Mouse (Mus musculus): ENCODE results near the gene Tpst2. TPM values are rescaled to one million over a fixed set of nuclear protein-coding genes. Genes with fewer than 3 reads are reported as not detected.

Tpst2 gene
- polyA plus RNA-seq, 1 experiment from 2014 or later, result 28.4 TPM

DNA sequence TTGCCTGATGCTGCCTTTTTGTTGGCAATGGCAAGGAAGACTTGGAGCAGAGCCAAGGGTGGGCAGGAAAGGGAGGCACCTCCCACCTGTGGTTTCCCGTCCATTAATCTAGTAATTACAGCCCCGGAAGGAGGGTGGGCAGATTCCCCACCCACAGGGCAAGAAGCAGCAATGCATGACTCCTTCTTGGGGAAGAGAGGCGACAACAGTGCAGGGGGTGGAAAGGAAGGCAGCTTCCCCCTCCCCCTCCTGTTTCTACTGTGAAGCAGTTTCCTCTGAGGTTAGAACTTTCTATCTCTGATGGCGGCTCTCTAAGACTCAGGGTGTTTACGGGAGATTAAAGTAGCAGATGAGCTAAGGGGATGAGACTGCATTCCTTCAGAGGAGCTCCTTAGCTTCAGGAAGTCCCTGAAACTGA, 34.1 kb upstream of the Tpst2 start:
- no peak for ATAC-seq
- Histone ChIP-seq H3K4me1 (peaks cover 35% of the 10 kb centered on the region), H3K4me3 (no peak overlapping the region), H3K9ac (no peak overlapping the region), H3K27me3 (0 out of 2 replicates have a peak, but pooled peaks cover 2% of the 10 kb centered on the region), H3K4me2 (no peak overlapping the region), H3K36me3 (ENCODE audit: poor library complexity, severe bottlenecking) (no peaks in the 10 kb centered on the region), H3K27ac (no peak overlapping the region), H3K9me3 (replicated peaks) (no peaks in the 10 kb centered on the region)
- WGBS, result 55% methylated on average over 5 of the region's 5 CpGs

DNA sequence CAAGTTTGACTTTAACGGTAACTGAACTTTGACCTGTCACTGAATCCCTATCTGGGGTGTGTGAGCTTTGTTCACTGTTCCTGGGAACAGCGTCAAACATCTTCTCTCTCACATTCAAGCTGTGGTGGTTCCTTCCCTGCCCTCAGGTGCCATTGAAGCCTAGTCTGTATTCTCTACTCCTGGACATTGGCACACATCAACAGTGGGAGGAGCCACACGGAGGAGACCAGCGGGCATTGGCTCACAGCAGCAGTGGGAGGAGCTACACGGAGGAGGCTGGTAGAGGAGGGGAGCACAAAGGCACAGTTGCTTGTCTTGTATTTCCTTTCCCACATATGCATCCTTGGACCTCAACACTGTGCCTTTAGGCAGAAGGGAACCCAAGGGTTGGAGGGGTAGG, 33.5 kb upstream of the Tpst2 start:
- Histone ChIP-seq H3K9ac (no peak overlapping the region), H3K4me2 (no peak overlapping the region), H3K27ac (no peak overlapping the region), H3K9me3 (replicated peaks) (no peaks in the 10 kb centered on the region), H3K4me3 (no peak overlapping the region), H3K36me3 (ENCODE audit: poor library complexity, severe bottlenecking) (no peaks in the 10 kb centered on the region), H3K27me3 (0 out of 2 replicates have a peak, but pooled peaks cover 2% of the 10 kb centered on the region), H3K4me1 (peaks cover 28% of the 10 kb centered on the region)
- 59% methylated on average over 5 of the region's 5 CpGs for WGBS
- ATAC-seq, result no peak

DNA sequence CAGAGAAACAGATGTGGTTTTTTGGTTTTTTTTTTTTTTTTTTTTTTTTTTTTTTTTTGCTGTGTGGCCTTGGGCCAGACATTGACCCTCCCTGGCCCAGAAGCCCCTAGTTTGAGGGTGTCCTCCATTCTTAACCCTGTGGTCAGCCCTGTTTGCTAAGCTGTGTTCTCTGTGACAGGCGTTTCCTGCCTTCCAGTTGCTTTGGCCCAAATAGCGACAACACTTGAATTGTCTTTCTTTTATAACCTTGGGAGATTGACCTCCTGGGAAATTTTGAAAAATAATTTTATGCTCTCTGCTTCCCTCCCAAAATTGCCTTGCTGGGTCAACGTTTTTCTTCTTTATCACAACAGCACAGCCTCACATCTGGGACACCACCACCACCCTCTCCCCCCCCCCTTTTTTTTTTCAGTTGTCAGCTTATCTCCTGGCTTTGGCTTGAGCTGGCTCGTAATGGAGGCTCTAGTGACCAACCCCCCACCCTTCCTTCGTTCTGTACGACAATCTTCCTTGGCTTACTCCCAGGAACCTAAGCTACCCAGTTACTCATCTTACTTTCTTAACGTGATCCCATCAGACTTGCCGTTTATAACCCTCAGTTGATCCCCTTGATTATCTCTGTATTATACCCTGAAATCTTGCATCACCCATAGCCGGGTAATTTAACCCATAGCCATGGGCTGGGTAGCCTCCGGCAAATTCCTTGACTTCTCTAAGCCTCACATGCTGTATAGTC, 32.8 kb upstream of the Tpst2 start:
- Histone ChIP-seq H3K4me1 (peaks cover 21% of the 10 kb centered on the region), H3K27ac (no peak overlapping the region), H3K9me3 (replicated peaks) (no peaks in the 10 kb centered on the region), H3K27me3 (0 out of 2 replicates have a peak, but pooled peaks cover 2% of the 10 kb centered on the region), H3K36me3 (ENCODE audit: poor library complexity, severe bottlenecking) (no peaks in the 10 kb centered on the region), H3K9ac (no peak overlapping the region), H3K4me3 (no peak overlapping the region), H3K4me2 (no peak overlapping the region)
- WGBS, result 80% methylated on average over 10 of the region's 10 CpGs
- no peak for ATAC-seq

DNA sequence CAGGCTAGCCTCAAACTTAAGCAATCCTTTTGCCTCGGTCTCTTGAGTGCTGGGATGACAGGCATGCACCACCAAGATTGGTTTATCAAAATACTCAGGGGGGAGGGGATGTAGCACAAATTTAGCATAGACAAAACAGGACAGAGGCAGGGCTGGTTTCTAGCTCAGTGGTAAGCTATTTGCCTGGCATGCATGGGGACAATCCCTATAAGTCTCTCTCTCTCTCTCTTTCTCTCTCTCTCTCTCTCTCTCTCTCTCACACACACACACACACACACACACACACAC, 32.3 kb upstream of the Tpst2 start:
- 0 out of 2 replicates have a peak, but pooled peaks cover 2% of the 10 kb centered on the region for H3K27me3 ChIP-seq

DNA sequence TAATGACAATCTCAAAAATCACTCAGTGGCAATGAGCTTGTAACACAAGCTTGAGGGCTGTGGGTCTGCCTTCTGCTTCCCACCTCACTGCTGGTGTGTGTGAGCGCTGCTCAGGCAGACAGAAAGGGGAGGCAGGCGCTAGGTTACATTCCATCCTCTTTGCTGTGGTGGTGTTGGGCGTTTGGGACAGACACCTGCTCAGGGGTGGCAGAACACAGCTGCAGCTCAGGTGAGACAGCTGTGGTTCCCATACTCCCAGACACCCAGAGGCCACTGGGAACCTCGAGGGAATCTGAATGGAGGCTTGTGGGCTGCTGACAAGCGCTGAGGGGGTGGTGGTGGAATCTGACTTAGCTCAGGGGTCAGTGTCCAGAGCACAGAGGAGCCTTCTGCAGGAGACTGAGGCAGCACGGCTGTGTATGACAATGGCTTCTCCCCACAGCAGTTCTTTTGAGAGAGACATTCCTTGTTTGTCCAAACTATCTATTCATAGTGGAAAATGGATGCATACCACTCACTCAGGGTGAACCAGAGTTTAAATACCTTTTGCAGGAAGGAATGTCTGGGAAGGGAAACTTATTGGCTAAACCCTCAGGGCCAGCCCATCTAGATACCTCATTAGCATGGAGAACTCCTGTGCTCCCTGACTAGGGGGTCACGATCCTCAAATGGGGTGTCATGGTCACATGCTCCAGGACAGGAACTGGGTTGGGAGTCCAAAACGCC, 31.4 kb upstream of the Tpst2 start:
- Histone ChIP-seq H3K27ac (no peak overlapping the region), H3K27me3 (0 out of 2 replicates have a peak, but pooled peaks cover 2% of the 10 kb centered on the region), H3K4me2 (no peak overlapping the region), H3K4me3 (no peak overlapping the region), H3K36me3 (ENCODE audit: poor library complexity, severe bottlenecking) (no peaks in the 10 kb centered on the region), H3K9ac (no peak overlapping the region), H3K9me3 (replicated peaks) (no peaks in the 10 kb centered on the region), H3K4me1 (peaks cover 14% of the 10 kb centered on the region; the same call in 1 of the 2 replicates)
- WGBS, result 50% methylated on average over 8 of the region's 8 CpGs
- ATAC-seq, result no peak

More for the DNA sequence above, 32.3 kb upstream of the Tpst2 start:
- WGBS, result 78% methylated on average over 1 of the region's 1 CpGs
- Histone ChIP-seq H3K27ac (no peak overlapping the region), H3K9me3 (replicated peaks) (no peaks in the 10 kb centered on the region), H3K4me1 (peaks cover 16% of the 10 kb centered on the region), H3K4me2 (no peak overlapping the region), H3K9ac (no peak overlapping the region), H3K4me3 (no peak overlapping the region), H3K36me3 (ENCODE audit: poor library complexity, severe bottlenecking) (no peaks in the 10 kb centered on the region)
- no peak for ATAC-seq

DNA sequence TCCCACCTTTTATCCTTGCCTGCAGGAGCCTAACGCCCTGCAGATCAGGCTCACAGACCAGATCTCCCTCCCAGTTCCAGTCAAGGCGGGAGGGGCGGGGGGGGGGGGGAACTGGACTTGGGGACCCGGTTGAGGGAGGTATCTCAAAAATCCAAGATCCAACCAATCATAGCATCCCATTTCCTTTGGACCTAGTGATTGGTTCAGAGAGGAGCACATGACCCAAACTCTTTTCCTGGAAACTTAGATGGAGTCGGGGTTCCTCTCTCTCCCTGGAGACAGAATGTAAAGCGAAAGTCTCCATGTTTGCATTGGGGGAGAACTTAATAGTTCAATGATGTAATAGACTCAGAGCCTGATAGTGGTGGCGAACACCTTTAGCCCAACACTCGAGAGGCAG, 29.1 kb upstream of the Tpst2 start:
- H3K9me3 ChIP-seq (replicated peaks), result no peaks in the 10 kb centered on the region
- H3K36me3 ChIP-seq (ENCODE audit: poor library complexity, severe bottlenecking), result no peaks in the 10 kb centered on the region
- no peak overlapping the region for H3K4me3 ChIP-seq
- WGBS, result 46% methylated on average over 8 of the region's 8 CpGs
- no peak overlapping the region for H3K27ac ChIP-seq
- 0 out of 2 replicates have a peak, but pooled peaks cover under 1% of the 10 kb centered on the region for H3K4me1 ChIP-seq
- 0 out of 2 replicates have a peak, but pooled peaks cover 2% of the 10 kb centered on the region for H3K27me3 ChIP-seq
- no peak for ATAC-seq
- H3K4me2 ChIP-seq, result no peak overlapping the region
- H3K9ac ChIP-seq, result no peak overlapping the region

DNA sequence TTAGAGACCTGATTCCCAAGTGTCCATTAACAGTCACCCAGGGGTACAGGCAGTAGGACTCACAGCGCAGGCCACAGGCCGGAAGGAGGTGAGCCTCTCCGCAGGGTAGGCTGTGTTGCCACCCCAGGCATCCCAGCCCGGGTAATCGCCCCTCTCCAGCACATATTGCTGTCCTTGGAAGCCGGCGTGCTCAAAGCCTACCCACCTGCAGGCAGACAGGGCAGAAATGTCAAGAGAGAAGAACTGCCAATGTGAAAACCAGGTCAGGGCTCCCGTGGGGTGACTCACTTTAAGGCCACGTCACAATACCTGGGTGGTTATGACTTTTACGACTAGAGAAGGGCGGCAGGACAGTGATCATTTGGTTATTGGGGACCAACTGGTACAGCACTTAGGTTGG, 27.4 kb upstream of the Tpst2 start:
- 90% methylated on average over 11 of the region's 11 CpGs for WGBS
- Histone ChIP-seq H3K36me3 (ENCODE audit: poor library complexity, severe bottlenecking) (no peaks in the 10 kb centered on the region), H3K27ac (no peak overlapping the region), H3K27me3 (0 out of 2 replicates have a peak, but pooled peaks cover 2% of the 10 kb centered on the region), H3K9me3 (replicated peaks) (no peaks in the 10 kb centered on the region), H3K4me1 (peaks cover 11% of the 10 kb centered on the region), H3K4me2 (no peak overlapping the region), H3K4me3 (no peak overlapping the region), H3K9ac (no peak overlapping the region)
- no peak for ATAC-seq

DNA sequence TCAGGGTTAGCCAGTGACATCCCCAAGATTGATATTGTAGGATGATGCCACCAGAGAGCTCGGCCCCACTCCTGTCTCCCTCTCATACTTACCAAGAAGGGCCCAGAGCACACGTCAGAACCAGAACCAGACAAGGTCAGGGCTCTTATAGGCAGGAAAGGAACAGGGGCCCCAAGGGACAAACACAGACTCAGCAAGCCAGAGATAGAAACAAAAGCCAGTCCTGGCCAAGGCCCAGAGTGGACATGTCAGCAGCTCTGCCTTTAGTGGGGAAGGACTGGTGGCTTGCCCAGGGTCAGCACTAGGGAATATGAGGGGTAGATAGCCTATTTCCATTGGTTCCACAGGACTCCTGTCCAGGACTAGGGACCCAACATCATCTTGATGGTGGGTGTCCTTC, 24.1 kb upstream of the Tpst2 start, which contains the start of gene Cryba4:
Cryba4 (minus strand) TSS at position 119 of the 400 bp plus-strand sequence.
- Histone ChIP-seq H3K27me3 (no peaks in the 10 kb centered on the region; the same call in 1 of the 2 replicates), H3K27ac (no peak within 1 kb of the TSS), H3K9ac (no peak within 1 kb of the TSS; the same call in 1 of the 2 replicates), H3K4me2 (no peak within 1 kb of the TSS), H3K36me3 (ENCODE audit: poor library complexity, severe bottlenecking) (no peaks in the 10 kb centered on the region), H3K4me1 (peaks cover 36% of the 10 kb centered on the region), H3K4me3 (no peak within 1 kb of the TSS), H3K9me3 (replicated peaks) (no peaks in the 10 kb centered on the region)
- no peak for ATAC-seq
- WGBS, result 83% methylated on average over 2 of the region's 2 CpGs

DNA sequence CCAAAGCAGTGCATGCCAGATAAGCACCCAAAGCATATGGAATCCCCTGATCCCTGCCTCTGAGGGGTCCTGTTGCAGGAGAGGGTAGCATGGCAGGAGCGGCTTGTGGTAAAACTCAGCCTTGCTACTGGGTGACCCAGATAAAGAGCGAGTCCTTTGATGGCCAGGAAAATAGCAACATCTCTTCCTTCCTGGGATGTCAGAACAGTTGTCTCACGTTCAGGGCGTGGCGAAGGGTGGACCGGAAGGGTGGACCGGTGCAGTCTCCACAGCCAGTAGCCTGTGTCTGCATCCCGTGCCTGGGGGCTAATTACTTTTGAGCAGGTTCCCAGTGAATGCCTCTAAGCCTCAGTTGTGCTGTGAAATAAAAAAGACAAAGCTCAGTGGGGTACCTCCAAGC, 23.3 kb upstream of the Tpst2 start:
- H3K36me3 ChIP-seq (ENCODE audit: poor library complexity, severe bottlenecking), result no peaks in the 10 kb centered on the region
- ATAC-seq, result no peak
- no peak overlapping the region for H3K4me3 ChIP-seq
- no peak overlapping the region for H3K27ac ChIP-seq
- H3K9me3 ChIP-seq (replicated peaks), result no peaks in the 10 kb centered on the region
- no peak overlapping the region for H3K4me2 ChIP-seq
- H3K9ac ChIP-seq, result no peak overlapping the region
- no peaks in the 10 kb centered on the region; the same call in 1 of the 2 replicates for H3K27me3 ChIP-seq
- 10% methylated on average over 8 of the region's 8 CpGs for WGBS
- H3K4me1 ChIP-seq, result peaks cover 36% of the 10 kb centered on the region

DNA sequence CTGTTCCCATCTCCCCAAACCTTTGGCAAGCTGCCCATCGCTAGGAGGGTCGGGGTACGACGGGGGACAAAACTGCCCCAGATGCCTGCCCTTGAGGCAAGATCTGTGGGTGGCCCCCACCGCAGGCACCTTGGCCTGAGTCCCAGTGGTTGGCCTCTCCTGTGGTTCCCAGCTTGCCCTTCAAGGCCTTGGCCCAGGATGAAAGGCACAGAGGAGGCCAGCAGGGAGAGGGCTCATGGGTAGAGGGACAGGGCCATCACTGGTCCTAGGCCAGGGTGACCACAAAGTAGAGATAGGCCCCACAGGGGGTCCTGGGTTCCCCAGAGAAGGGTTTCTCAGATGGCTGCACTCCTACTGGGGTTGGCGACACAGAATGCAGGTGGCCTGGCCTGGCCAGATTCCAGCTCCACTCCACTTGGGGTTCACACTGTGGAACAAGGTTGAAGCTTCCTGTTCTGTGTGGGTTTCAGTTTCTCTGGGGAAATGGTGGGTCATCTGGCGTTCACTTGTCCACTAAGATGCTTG, 22.1 kb upstream of the Tpst2 start:
- peak; percentile 43; the same call in 1 of the 2 replicates for ATAC-seq
- WGBS, result 61% methylated on average over 7 of the region's 7 CpGs
- Histone ChIP-seq H3K9ac (no peak overlapping the region; the same call in 1 of the 2 replicates), H3K4me3 (no peak overlapping the region), H3K4me2 (no peak overlapping the region), H3K9me3 (replicated peaks) (no peaks in the 10 kb centered on the region), H3K27ac (no peak overlapping the region), H3K27me3 (no peaks in the 10 kb centered on the region; the same call in 1 of the 2 replicates), H3K4me1 (peaks cover 36% of the 10 kb centered on the region), H3K36me3 (ENCODE audit: poor library complexity, severe bottlenecking) (no peaks in the 10 kb centered on the region)

DNA sequence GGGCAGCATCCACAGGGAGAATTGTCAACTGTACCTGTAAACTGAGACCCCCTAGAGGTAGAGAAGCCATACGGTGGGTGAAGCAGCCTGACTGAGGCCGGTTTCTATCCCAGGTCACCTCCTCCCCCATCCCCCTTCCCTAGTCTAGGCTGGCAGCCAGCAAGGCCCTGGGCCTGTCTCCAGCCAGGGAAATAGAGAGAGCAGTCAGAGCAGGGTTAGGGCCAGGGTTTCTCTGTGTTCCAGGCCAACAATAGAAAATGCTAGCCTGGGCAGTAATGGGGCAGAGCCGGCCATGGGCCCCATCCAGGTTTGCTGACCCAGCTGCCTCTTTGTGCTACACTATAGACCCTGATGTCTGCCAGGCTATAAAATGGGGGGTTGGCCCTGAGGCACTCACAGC, 21.1 kb upstream of the Tpst2 start, which contains the start of gene Crybb1:
Crybb1 (plus strand) TSS at position 390 of the 400 bp plus-strand sequence.
- H3K9me3 ChIP-seq (replicated peaks), result no peaks in the 10 kb centered on the region
- H3K27ac ChIP-seq, result peak within 1 kb of the TSS; percentile 10
- H3K4me3 ChIP-seq, result no peak within 1 kb of the TSS
- H3K4me1 ChIP-seq, result peaks cover 36% of the 10 kb centered on the region
- H3K9ac ChIP-seq, result 0 out of 2 replicates have a peak within 1 kb of the TSS, but pooled peaks have one; percentile 2
- no peak for ATAC-seq
- H3K4me2 ChIP-seq, result no peak within 1 kb of the TSS
- H3K27me3 ChIP-seq, result no peaks in the 10 kb centered on the region; the same call in 1 of the 2 replicates
- H3K36me3 ChIP-seq (ENCODE audit: poor library complexity, severe bottlenecking), result no peaks in the 10 kb centered on the region
- WGBS, result 43% methylated on average over 3 of the region's 3 CpGs

DNA sequence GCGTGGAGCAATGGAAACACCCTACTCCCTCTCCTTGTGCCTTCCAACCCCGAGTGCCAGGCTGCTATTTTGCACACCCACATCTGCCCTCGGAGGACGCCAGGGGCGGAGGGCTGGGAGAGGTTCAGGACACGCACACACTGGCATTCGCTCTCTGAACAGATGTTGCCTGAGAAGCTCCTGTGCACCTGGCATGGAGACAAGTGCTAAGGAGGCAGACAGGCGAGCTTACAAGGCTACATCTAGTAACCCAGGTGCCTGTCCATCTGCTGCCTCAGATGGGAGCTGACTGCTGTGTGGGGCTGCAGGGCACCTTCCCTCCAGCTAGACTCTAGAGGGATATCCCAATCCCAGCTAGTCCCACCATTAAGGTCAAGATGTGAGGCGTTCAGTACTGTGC, 20.0 kb upstream of the Tpst2 start:
- H3K9me3 ChIP-seq (replicated peaks), result no peaks in the 10 kb centered on the region
- no peak overlapping the region; the same call in 1 of the 2 replicates for H3K27ac ChIP-seq
- H3K4me3 ChIP-seq, result no peak overlapping the region
- no peak for ATAC-seq
- no peak overlapping the region for H3K4me2 ChIP-seq
- no peak overlapping the region for H3K9ac ChIP-seq
- no peaks in the 10 kb centered on the region; the same call in 1 of the 2 replicates for H3K27me3 ChIP-seq
- H3K36me3 ChIP-seq (ENCODE audit: poor library complexity, severe bottlenecking), result no peaks in the 10 kb centered on the region
- H3K4me1 ChIP-seq, result peaks cover 36% of the 10 kb centered on the region
- 78% methylated on average over 9 of the region's 9 CpGs for WGBS
